Mouse (Mus musculus) limb, embryonic 13.5 days (tissue): ENCODE data around the gene Shc3. TPM values are rescaled to one million over a fixed set of nuclear protein-coding genes. Genes with fewer than 3 reads are reported as not detected.

Experiments
- ATAC-seq: fragments of 200-750 bp; cut with Nextera tagmentation; 2 replicates; pipeline ENCODE4 v1.8.0; 2017; ENCODE audit warnings: low read depth, moderate number of reproducible peaks, moderate TSS enrichment; ENCODE audit not compliant: low FRiP score
- H3K27ac ChIP-seq: fragments of 300-500 bp; sonication (generic); 2 replicates; pipeline ENCODE4 v1.5.1; 2015; ENCODE audit warnings: inconsistent platforms, mild to moderate bottlenecking, moderate library complexity
- H3K27me3 ChIP-seq: fragments of 300-500 bp; sonication (generic); 2 replicates; pipeline ENCODE4 v1.6.1; 2015; ENCODE audit warnings: mild to moderate bottlenecking, inconsistent platforms
- H3K36me3 ChIP-seq: fragments of 300-500 bp; sonication (generic); 2 replicates; pipeline ENCODE4 v1.6.1; 2015; ENCODE audit warnings: inconsistent platforms, mild to moderate bottlenecking, moderate library complexity
- H3K4me1 ChIP-seq: fragments of 300-500 bp; sonication (generic); 2 replicates; pipeline ENCODE4 v1.6.1; 2015; ENCODE audit warnings: inconsistent platforms
- H3K4me2 ChIP-seq: fragments of 300-500 bp; sonication (generic); replicated peaks from 2 replicates; pipeline ENCODE4 v1.6.1; 2015; ENCODE audit warnings: inconsistent platforms, mild to moderate bottlenecking, moderate library complexity
- H3K4me3 ChIP-seq: fragments of 300-500 bp; sonication (generic); 2 replicates; pipeline ENCODE4 v1.5.1; 2015; ENCODE audit warnings: moderate library complexity, mild to moderate bottlenecking, inconsistent platforms
- H3K9ac ChIP-seq: fragments of 300-500 bp; sonication (generic); 2 replicates; pipeline ENCODE4 v1.6.1; 2015; ENCODE audit warnings: mild to moderate bottlenecking, inconsistent platforms
- H3K9me3 ChIP-seq: fragments of 300-500 bp; sonication (generic); 2 replicates; pipeline ENCODE4 v1.6.1; 2016; ENCODE audit warnings: inconsistent platforms
- WGBS: fragments of 180-500 bp; shearing (Covaris S2); methylation state at CpG from one replicate; pipeline ENCODE4 v1.1.7; 2015; 5-methylcytosine and 5-hydroxymethylcytosine counted together
- polyA plus RNA-seq: library from polyadenylated mRNA; unstranded; fragments of >200 nt; fragmentation: Nextera tagmentation; extraction: Ambion mirVana; gene quantifications from 2 replicates; pipeline ENCODE4 v1.2.1, GENCODE M21; 2015

Shc3 gene
- polyA plus RNA-seq, 1 experiment from 2014 or later: 0.69 TPM

GRCm38 (mm10) chr13:51567078-51567395, 2.2 kb downstream of the Shc3 start:
- no peaks in the 10 kb centered on the region for H3K36me3 ChIP-seq
- H3K4me3 ChIP-seq: peak overlapping the region; percentile 53
- H3K4me1 ChIP-seq: peaks cover 38% of the 10 kb centered on the region
- no peak overlapping the region for H3K27ac ChIP-seq
- ATAC-seq: no peak
- no peaks in the 10 kb centered on the region for H3K9me3 ChIP-seq
- peak overlapping the region; percentile 70 for H3K9ac ChIP-seq
- peaks cover 90% of the 10 kb centered on the region for H3K27me3 ChIP-seq
- peak overlapping the region; percentile 95 for H3K4me2 ChIP-seq
- under 1% methylated on average over 36 of the region's 42 CpGs for WGBS

- no peak for ATAC-seq
- Histone ChIP-seq H3K9ac (peak overlapping the region; percentile 70), H3K36me3 (no peaks in the 10 kb centered on the region), H3K27me3 (peaks cover 84% of the 10 kb centered on the region), H3K27ac (no peak overlapping the region), H3K4me1 (peaks cover 38% of the 10 kb centered on the region), H3K4me2 (peak overlapping the region; percentile 95), H3K4me3 (peak overlapping the region; percentile 53), H3K9me3 (no peaks in the 10 kb centered on the region)
- 9% methylated on average over 21 of the region's 22 CpGs for WGBS
Measured at GRCm38 (mm10) chr13:51566371-51567077, 2.7 kb downstream of the Shc3 start.

GRCm38 (mm10) chr13:51564741-51565140, 4.5 kb downstream of the Shc3 start:
- no peak overlapping the region for H3K27ac ChIP-seq
- peaks cover 67% of the 10 kb centered on the region for H3K27me3 ChIP-seq
- WGBS: 54% methylated on average over 6 of the region's 6 CpGs
- no peaks in the 10 kb centered on the region for H3K36me3 ChIP-seq
- H3K9me3 ChIP-seq: no peaks in the 10 kb centered on the region
- H3K4me3 ChIP-seq: no peak overlapping the region
- H3K4me1 ChIP-seq: peaks cover 33% of the 10 kb centered on the region
- no peak overlapping the region for H3K9ac ChIP-seq
- H3K4me2 ChIP-seq: no peak overlapping the region
- ATAC-seq: no peak

- 75% methylated on average over 11 of the region's 11 CpGs for WGBS
- no peaks in the 10 kb centered on the region for H3K9me3 ChIP-seq
- no peak overlapping the region for H3K4me2 ChIP-seq
- H3K36me3 ChIP-seq: no peaks in the 10 kb centered on the region
- H3K27ac ChIP-seq: no peak overlapping the region
- H3K27me3 ChIP-seq: peaks cover 5% of the 10 kb centered on the region
- no peaks in the 10 kb centered on the region for H3K4me1 ChIP-seq
- no peak for ATAC-seq
- no peak overlapping the region for H3K4me3 ChIP-seq
- no peak overlapping the region for H3K9ac ChIP-seq
Measured at GRCm38 (mm10) chr13:51553343-51553742, 15.9 kb downstream of the Shc3 start.

GRCm38 (mm10) chr13:51552233-51552632, 17.0 kb downstream of the Shc3 start:
- no peak for ATAC-seq
- WGBS: 60% methylated on average over 3 of the region's 3 CpGs

GRCm38 (mm10) chr13:51551824-51552223, 17.4 kb downstream of the Shc3 start:
- H3K9ac ChIP-seq: no peak overlapping the region
- H3K36me3 ChIP-seq: no peaks in the 10 kb centered on the region
- no peak overlapping the region for H3K27ac ChIP-seq
- no peak overlapping the region for H3K4me3 ChIP-seq
- peaks cover 5% of the 10 kb centered on the region for H3K27me3 ChIP-seq
- ATAC-seq: no peak
- H3K4me1 ChIP-seq: no peaks in the 10 kb centered on the region
- no peaks in the 10 kb centered on the region for H3K9me3 ChIP-seq
- H3K4me2 ChIP-seq: no peak overlapping the region
- 60% methylated on average over 3 of the region's 3 CpGs for WGBS

More at GRCm38 (mm10) chr13:51552233-51552632, 17.0 kb downstream of the Shc3 start:
- Histone ChIP-seq H3K4me3 (no peak overlapping the region), H3K27me3 (peaks cover 5% of the 10 kb centered on the region), H3K9ac (no peak overlapping the region), H3K36me3 (no peaks in the 10 kb centered on the region), H3K4me2 (no peak overlapping the region), H3K9me3 (no peaks in the 10 kb centered on the region), H3K4me1 (no peaks in the 10 kb centered on the region), H3K27ac (no peak overlapping the region)

GRCm38 (mm10) chr13:51539816-51540215, 29.4 kb downstream of the Shc3 start:
- Histone ChIP-seq H3K27ac (no peak overlapping the region), H3K27me3 (no peaks in the 10 kb centered on the region), H3K36me3 (no peaks in the 10 kb centered on the region), H3K4me3 (no peak overlapping the region), H3K9me3 (no peaks in the 10 kb centered on the region), H3K9ac (no peak overlapping the region), H3K4me2 (no peak overlapping the region), H3K4me1 (no peaks in the 10 kb centered on the region)
- no peak for ATAC-seq
- WGBS: 87% methylated on average over 8 of the region's 8 CpGs

- WGBS: 85% methylated on average over 7 of the region's 7 CpGs
- Histone ChIP-seq H3K9me3 (no peaks in the 10 kb centered on the region), H3K4me2 (no peak overlapping the region), H3K36me3 (no peaks in the 10 kb centered on the region), H3K9ac (no peak overlapping the region), H3K4me1 (no peaks in the 10 kb centered on the region), H3K27ac (no peak overlapping the region), H3K27me3 (no peaks in the 10 kb centered on the region), H3K4me3 (no peak overlapping the region)
- ATAC-seq: no peak
Measured at GRCm38 (mm10) chr13:51535326-51535725, 33.9 kb downstream of the Shc3 start.

GRCm38 (mm10) chr13:51526480-51526879, 42.7 kb downstream of the Shc3 start:
- WGBS: 71% methylated on average over 7 of the region's 7 CpGs
- H3K27ac ChIP-seq: no peak overlapping the region
- H3K4me1 ChIP-seq: no peaks in the 10 kb centered on the region
- no peaks in the 10 kb centered on the region for H3K36me3 ChIP-seq
- H3K9me3 ChIP-seq: no peaks in the 10 kb centered on the region
- H3K4me3 ChIP-seq: no peak overlapping the region
- no peak for ATAC-seq
- no peak overlapping the region for H3K4me2 ChIP-seq
- no peak overlapping the region for H3K9ac ChIP-seq
- no peaks in the 10 kb centered on the region for H3K27me3 ChIP-seq

GRCm38 (mm10) chr13:51524316-51524715, 44.9 kb downstream of the Shc3 start:
- WGBS: 88% methylated on average over 4 of the region's 4 CpGs
- Histone ChIP-seq H3K4me3 (no peak overlapping the region), H3K27ac (no peak overlapping the region), H3K36me3 (no peaks in the 10 kb centered on the region), H3K4me2 (no peak overlapping the region), H3K27me3 (no peaks in the 10 kb centered on the region), H3K9me3 (no peaks in the 10 kb centered on the region), H3K4me1 (no peaks in the 10 kb centered on the region), H3K9ac (no peak overlapping the region)
- ATAC-seq: no peak

GRCm38 (mm10) chr13:51523311-51523710, 45.9 kb downstream of the Shc3 start:
- H3K4me1 ChIP-seq: no peaks in the 10 kb centered on the region
- no peak overlapping the region for H3K4me3 ChIP-seq
- no peaks in the 10 kb centered on the region for H3K36me3 ChIP-seq
- H3K9ac ChIP-seq: no peak overlapping the region
- H3K27me3 ChIP-seq: no peaks in the 10 kb centered on the region
- no peak overlapping the region for H3K27ac ChIP-seq
- ATAC-seq: no peak
- H3K4me2 ChIP-seq: no peak overlapping the region
- no peaks in the 10 kb centered on the region for H3K9me3 ChIP-seq
- 92% methylated on average over 10 of the region's 10 CpGs for WGBS

GRCm38 (mm10) chr13:51518880-51519279, 50.3 kb downstream of the Shc3 start:
- Histone ChIP-seq H3K27me3 (no peaks in the 10 kb centered on the region), H3K9ac (no peak overlapping the region), H3K4me3 (no peak overlapping the region), H3K9me3 (no peaks in the 10 kb centered on the region), H3K4me2 (no peak overlapping the region), H3K36me3 (no peaks in the 10 kb centered on the region), H3K4me1 (no peaks in the 10 kb centered on the region), H3K27ac (no peak overlapping the region)
- no peak for ATAC-seq
- 92% methylated on average over 6 of the region's 6 CpGs for WGBS

- no peak overlapping the region for H3K4me3 ChIP-seq
- no peak for ATAC-seq
- H3K36me3 ChIP-seq: no peaks in the 10 kb centered on the region
- no peaks in the 10 kb centered on the region for H3K4me1 ChIP-seq
- H3K27me3 ChIP-seq: no peaks in the 10 kb centered on the region
- H3K27ac ChIP-seq: no peak overlapping the region
- WGBS: 81% methylated on average over 4 of the region's 4 CpGs
- no peaks in the 10 kb centered on the region for H3K9me3 ChIP-seq
- no peak overlapping the region for H3K9ac ChIP-seq
- H3K4me2 ChIP-seq: no peak overlapping the region
Measured at GRCm38 (mm10) chr13:51517943-51518342, 51.3 kb downstream of the Shc3 start.
